Mouse (Mus musculus) limb, embryonic 10.5 days (tissue): ENCODE measurements around the gene Epb41l5. TPM values are rescaled to one million over a fixed set of nuclear protein-coding genes. Genes with fewer than 3 reads are reported as not detected.

Experiments used
- DNase-seq: peaks from one replicate; pipeline ENCODE4 v3.0.0-alpha.2; 2017; ENCODE audit warnings: low spot score
- H3K27ac ChIP-seq: fragments of 300-500 bp; sonication (generic); 2 replicates; pipeline ENCODE4 v1.5.1; 2016; ENCODE audit warnings: mild to moderate bottlenecking
- H3K27me3 ChIP-seq: fragments of 300-500 bp; sonication (generic); 2 replicates; pipeline ENCODE4 v1.6.1; 2016; ENCODE audit warnings: low read depth, mild to moderate bottlenecking; ENCODE audit not compliant: poor library complexity, severe bottlenecking
- H3K36me3 ChIP-seq: fragments of 300-500 bp; sonication (generic); 2 replicates; pipeline ENCODE4 v1.6.1; 2016; ENCODE audit warnings: mild to moderate bottlenecking, moderate library complexity
- H3K4me1 ChIP-seq: fragments of 300-500 bp; sonication (generic); 2 replicates; pipeline ENCODE4 v1.6.1; 2016
- H3K4me3 ChIP-seq: fragments of 300-500 bp; sonication (generic); 2 replicates; pipeline ENCODE4 v1.5.1; 2016; ENCODE audit warnings: mild to moderate bottlenecking, moderate library complexity
- H3K9me3 ChIP-seq: fragments of 300-500 bp; sonication (generic); replicated peaks from 2 replicates; pipeline ENCODE4 v1.6.1; 2016; ENCODE audit warnings: mild to moderate bottlenecking
- WGBS: fragments of 180-500 bp; shearing (Covaris S2); methylation state at CpG from one replicate; pipeline ENCODE4 v1.1.7; 2016; 5-methylcytosine and 5-hydroxymethylcytosine counted together
- polyA plus RNA-seq: library from polyadenylated mRNA; unstranded; fragments of >200 nt; fragmentation: Nextera tagmentation; extraction: Ambion mirVana; gene quantifications from 2 replicates; pipeline ENCODE4 v1.2.1, GENCODE M21; 2016

The Epb41l5 gene
- polyA plus RNA-seq, 1 experiment from 2014 or later: 25.0 TPM

DNA sequence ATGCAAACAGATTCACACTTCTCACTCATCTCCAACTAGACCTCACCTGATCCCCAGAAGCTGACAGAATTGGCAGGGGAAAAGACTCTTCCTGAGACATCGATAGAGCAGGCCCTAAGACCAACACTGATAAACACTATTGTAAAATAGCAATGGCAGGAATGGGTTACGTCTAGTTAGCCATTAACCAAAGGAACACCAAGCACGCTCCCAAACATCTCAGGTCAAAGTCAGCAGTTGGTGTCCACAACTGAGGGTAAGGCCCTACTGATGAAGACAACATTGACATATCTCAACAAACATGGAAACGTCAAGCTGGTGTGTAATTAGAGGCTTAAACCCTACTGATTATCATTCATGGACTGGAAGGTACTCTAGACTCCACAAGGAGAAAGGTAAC, 83.3 kb downstream of the Epb41l5 start:
- 93% methylated on average over 4 of the region's 4 CpGs for WGBS
- no peak overlapping the region for H3K4me3 ChIP-seq
- no peaks in the 10 kb centered on the region for H3K27me3 ChIP-seq
- H3K9me3 ChIP-seq: no peaks in the 10 kb centered on the region
- DNase-seq: no peak
- H3K36me3 ChIP-seq: peaks cover 34% of the 10 kb centered on the region
- no peaks in the 10 kb centered on the region for H3K4me1 ChIP-seq
- no peak overlapping the region for H3K27ac ChIP-seq

DNA sequence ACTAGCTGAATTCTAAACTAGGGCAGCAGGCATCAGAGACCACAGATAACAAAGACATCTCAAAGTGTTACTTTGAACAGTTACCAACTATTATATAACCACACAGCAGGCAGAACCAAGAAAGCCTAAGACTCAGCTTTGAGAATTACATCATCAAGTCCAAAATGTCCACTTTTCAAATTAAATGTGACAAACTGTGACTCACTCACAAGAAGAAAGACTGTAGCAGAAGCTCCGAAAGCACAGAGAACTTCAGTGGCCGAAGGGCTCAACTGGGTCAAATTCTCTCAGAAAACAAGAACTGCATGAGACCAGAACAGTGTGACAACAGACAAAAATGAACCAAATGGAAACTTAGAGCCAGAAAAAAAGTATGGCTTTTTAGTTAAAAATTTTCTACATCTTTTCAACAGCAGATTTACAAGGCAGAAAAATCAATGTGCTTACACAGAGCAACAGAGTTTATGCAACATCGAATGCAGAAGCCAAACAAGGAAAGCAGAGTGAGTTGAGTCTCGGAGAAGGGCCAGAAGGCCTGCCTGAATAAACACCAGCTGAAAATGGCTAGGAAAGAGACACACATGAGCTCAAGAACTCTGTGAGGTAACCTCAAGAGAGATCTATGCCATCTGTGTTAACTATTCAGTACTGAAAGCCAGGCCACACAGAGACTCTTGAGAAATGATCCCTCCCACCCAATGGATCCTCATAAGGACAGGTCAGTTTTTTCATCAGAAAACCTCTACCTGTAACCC, 91.0 kb downstream of the Epb41l5 start:
- DNase-seq: no peak
- 96% methylated on average over 4 of the region's 4 CpGs for WGBS
- peaks cover 44% of the 10 kb centered on the region for H3K36me3 ChIP-seq

DNA sequence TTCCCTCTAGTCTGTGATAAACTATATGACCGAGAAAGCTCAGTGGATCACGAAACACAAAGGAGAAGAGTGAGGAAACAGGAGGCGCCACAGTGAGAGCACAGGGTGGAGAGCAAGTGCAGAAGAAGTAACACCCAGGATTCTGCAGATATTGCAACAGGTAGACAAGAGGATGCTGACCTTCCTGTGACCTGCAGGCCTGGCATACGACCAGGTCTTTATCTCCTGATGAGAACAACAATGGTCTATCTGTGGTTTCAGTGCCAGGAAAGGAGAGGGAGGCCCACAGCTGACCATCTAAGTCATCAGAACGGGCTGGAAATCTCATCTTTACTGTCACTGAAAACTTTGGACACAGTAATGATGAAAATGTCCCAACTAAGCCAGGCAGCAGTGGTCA, 93.1 kb downstream of the Epb41l5 start:
- no peak for DNase-seq
- Histone ChIP-seq H3K36me3 (peaks cover 29% of the 10 kb centered on the region), H3K4me1 (no peaks in the 10 kb centered on the region), H3K9me3 (no peaks in the 10 kb centered on the region), H3K27ac (no peak overlapping the region), H3K4me3 (no peak overlapping the region), H3K27me3 (no peaks in the 10 kb centered on the region)
- WGBS: 90% methylated on average over 5 of the region's 5 CpGs

More for the DNA sequence above, 91.0 kb downstream of the Epb41l5 start:
- no peak overlapping the region for H3K4me3 ChIP-seq
- H3K27me3 ChIP-seq: no peaks in the 10 kb centered on the region
- no peaks in the 10 kb centered on the region for H3K9me3 ChIP-seq
- no peaks in the 10 kb centered on the region for H3K4me1 ChIP-seq
- H3K27ac ChIP-seq: no peak overlapping the region

DNA sequence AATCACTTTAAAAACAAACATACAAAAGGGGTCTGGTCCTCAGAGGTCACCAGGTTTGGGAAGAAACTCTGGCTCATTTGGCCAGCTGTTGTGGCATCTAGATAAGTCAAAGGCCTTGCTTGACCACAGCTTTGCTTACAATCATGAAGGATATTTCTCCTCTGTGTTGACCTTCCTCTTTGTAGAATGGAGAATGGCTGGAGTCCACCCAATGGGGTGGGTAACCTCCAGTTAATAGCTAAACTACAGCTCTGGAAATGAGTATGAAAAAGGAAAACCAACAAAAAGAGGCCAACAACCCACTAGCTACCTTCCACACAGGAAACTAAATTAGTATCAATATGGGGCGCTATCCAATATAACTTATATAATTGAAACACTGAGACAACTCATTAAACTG, 97.1 kb downstream of the Epb41l5 start:
- no peaks in the 10 kb centered on the region for H3K27me3 ChIP-seq
- peaks cover 42% of the 10 kb centered on the region for H3K36me3 ChIP-seq
- DNase-seq: no peak
- H3K4me3 ChIP-seq: no peak overlapping the region
- no peak overlapping the region for H3K27ac ChIP-seq
- H3K4me1 ChIP-seq: no peaks in the 10 kb centered on the region
- H3K9me3 ChIP-seq: no peaks in the 10 kb centered on the region
- 94% methylated on average over 1 of the region's 1 CpGs for WGBS

DNA sequence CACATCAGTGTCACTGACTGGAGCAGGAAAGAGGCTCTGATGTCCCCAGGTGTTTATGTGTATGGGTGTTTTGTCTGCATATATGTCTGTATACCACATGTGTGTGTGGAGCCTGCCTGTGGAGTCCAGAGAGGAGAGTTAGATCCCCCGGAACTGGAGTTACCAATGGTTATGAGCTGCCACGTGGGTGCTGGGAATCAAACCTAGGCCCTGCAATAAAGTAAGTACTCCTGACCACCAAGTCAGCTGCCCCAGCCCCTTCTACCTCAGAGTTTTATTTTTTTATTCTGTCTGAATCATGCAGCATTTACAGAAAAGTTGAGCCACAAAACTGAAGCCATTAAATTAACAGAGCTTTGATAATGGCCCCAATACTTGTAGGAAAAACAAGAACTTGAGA, 98.7 kb downstream of the Epb41l5 start:
- Histone ChIP-seq H3K27me3 (no peaks in the 10 kb centered on the region), H3K36me3 (peaks cover 50% of the 10 kb centered on the region), H3K9me3 (no peaks in the 10 kb centered on the region)

DNA sequence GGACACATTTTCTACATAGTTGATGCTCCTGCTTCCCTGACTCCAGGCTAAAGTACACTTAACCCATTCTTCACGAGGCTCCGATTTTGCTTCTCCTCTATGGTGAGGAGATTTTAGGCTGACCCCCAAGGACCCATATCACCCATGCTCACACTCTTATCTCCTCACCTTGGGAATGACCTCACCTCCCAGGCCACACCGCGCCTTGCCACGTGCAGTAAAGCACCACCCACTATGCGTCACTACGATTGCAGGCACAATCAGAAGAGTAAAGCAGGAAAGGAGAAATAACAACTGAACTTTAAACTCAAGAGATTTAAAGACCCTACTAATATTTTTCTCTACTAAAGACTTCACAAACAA, 99.5 kb downstream of the Epb41l5 start:
- H3K27me3 ChIP-seq: no peaks in the 10 kb centered on the region
- no peak for DNase-seq
- H3K9me3 ChIP-seq: no peaks in the 10 kb centered on the region
- peaks cover 42% of the 10 kb centered on the region for H3K36me3 ChIP-seq
- no peak overlapping the region for H3K4me3 ChIP-seq
- WGBS: 90% methylated on average over 7 of the region's 7 CpGs
- peaks cover 8% of the 10 kb centered on the region; the same call in 1 of the 2 replicates for H3K4me1 ChIP-seq
- H3K27ac ChIP-seq: no peak overlapping the region

More for the DNA sequence above, 98.7 kb downstream of the Epb41l5 start:
- WGBS: 85% methylated on average over 2 of the region's 2 CpGs
- Histone ChIP-seq H3K27ac (no peak overlapping the region), H3K4me3 (no peak overlapping the region), H3K4me1 (peaks cover 1% of the 10 kb centered on the region; the same call in 1 of the 2 replicates)
- DNase-seq: no peak

DNA sequence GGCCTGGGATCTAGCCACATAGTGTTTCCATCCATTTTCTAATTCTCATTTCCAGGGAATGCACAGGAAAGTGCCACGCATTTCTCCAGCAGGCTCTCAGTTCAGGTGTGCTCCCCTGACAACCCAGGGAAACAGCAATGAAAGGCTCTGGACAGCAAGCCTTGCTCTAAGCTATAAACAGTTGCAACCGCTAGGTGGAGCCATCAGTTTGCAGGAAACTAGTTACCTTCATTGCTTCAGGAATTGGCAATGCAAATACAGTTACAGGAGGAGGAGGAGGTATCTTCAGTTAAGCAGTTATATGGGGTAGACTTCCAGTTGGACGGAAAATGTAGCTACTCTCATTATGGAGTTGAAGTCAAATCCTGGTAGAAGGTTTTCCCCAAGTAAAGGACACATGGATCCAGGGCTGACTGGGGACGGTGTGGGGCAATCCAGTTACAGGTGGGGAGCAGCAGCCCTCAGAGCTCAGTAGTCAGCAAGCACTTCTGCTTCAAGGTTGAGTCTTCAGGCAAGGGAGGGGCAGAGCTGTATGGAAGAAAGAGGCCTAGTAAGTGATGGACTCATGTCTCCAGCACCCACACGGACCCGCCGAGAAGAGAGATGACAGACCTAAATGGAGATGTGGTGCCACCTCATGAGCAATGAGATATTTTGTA, 100.0 kb downstream of the Epb41l5 start:
- H3K4me3 ChIP-seq: no peak overlapping the region
- H3K4me1 ChIP-seq: peaks cover 8% of the 10 kb centered on the region; the same call in 1 of the 2 replicates
- H3K27ac ChIP-seq: no peak overlapping the region
- no peaks in the 10 kb centered on the region for H3K9me3 ChIP-seq
- no peaks in the 10 kb centered on the region for H3K27me3 ChIP-seq
- 70% methylated on average over 7 of the region's 7 CpGs for WGBS
- DNase-seq: peak; percentile 70
- peaks cover 42% of the 10 kb centered on the region for H3K36me3 ChIP-seq

DNA sequence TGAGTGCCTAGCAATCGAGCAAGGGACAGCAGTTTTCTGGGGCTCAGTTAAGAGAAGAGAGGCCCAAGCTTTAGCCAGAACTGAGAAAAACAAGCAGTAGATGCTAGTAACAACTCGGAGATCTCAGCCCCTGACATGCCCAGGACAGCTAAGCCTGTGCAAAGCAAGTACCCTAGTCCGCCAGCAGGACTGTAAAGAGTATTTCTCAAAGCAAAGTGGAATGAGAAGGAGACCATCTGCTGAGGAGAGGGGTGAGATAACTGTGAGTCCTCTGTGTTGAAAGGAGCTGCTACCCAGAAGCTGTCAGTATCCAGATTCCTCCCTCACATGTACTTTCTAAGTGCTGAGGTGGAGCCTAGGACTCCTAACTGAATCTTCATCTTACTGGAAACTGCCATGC, 102.3 kb downstream of the Epb41l5 start:
- no peaks in the 10 kb centered on the region for H3K9me3 ChIP-seq
- H3K36me3 ChIP-seq: peaks cover 57% of the 10 kb centered on the region
- H3K4me3 ChIP-seq: no peak overlapping the region
- no peak overlapping the region for H3K27ac ChIP-seq
- WGBS: 91% methylated on average over 3 of the region's 3 CpGs
- DNase-seq: peak; percentile 12
- H3K27me3 ChIP-seq: no peaks in the 10 kb centered on the region
- peaks cover 8% of the 10 kb centered on the region; the same call in 1 of the 2 replicates for H3K4me1 ChIP-seq

DNA sequence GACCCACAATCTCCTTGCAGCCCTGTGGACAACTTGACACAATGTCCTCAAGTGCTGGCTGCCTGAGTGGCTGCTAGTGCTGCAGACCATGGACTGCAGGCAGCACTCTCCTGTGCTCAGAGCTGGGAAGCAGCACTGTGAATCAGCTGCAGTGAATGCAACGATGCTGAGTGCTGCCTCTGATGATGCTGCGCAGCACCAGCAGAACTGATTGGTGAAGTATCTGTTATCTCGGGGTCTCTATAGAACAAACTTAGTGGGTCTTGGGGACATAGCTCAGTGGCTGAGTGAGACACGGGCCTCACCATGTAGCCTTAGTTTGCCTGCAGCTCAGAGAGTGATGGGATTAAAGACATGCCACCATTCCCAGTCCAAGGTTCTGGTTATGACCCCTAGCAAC, 103.1 kb downstream of the Epb41l5 start:
- Histone ChIP-seq H3K27me3 (no peaks in the 10 kb centered on the region), H3K4me1 (peaks cover 8% of the 10 kb centered on the region; the same call in 1 of the 2 replicates), H3K4me3 (no peak overlapping the region), H3K36me3 (peaks cover 57% of the 10 kb centered on the region), H3K9me3 (no peaks in the 10 kb centered on the region), H3K27ac (no peak overlapping the region)
- peak; percentile 15 for DNase-seq
- whole genome bisulfite sequencing: 94% methylated on average over 4 of the region's 4 CpGs

DNA sequence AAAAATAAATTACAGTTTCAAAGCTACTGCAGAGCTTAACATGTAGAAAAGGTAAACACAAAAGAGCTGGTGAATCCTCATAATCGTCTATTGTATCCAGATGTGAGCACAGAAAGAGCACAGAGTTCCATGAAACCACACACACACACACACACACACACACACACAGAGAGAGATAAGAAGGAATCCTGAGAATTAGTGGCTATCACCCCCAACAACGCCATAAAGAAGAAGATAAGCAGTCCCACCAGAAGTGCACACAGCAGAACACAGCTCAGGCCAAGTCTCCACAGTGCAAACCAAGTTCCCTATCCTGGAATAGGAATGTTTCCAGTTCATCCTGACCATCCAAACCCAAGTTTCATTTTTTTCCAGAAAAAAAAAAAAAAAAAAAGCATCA, 103.6 kb downstream of the Epb41l5 start:
- H3K4me1 ChIP-seq: peaks cover 8% of the 10 kb centered on the region; the same call in 1 of the 2 replicates
- no peak overlapping the region for H3K27ac ChIP-seq
- H3K9me3 ChIP-seq: no peaks in the 10 kb centered on the region
- H3K4me3 ChIP-seq: no peak overlapping the region
- peaks cover 55% of the 10 kb centered on the region for H3K36me3 ChIP-seq
- DNase-seq: peak; percentile 15
- 87% methylated on average over 2 of the region's 2 CpGs for WGBS
- no peaks in the 10 kb centered on the region for H3K27me3 ChIP-seq

DNA sequence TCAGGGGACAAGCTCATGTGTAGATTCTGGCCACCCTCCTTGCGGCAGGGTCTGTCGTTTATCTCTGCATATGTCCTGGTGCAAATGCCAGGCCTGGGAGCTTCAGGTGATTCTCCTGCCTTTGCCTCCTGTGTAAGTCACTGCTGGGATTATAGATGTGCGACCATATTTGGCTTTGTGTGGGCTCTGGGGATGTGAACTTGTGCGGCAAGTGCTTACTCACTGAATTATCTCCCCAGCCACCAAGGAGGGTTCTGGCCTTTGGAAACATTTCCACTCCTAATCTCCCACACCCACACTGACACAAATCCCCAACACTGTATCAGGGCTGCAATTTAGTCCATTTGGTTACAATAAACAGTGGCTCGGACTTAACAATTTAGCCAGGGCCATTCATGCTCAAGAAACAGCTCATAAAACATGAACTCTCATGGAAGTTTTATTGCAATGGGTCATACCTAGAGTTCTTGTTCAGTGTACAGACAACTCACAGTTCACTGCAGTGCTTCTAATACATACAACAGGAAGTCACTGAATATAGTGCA, 104.1 kb downstream of the Epb41l5 start:
- H3K4me1 ChIP-seq: peaks cover 8% of the 10 kb centered on the region; the same call in 1 of the 2 replicates
- H3K27ac ChIP-seq: 0 out of 2 replicates have a peak overlapping the region, but pooled peaks have one; percentile 26
- WGBS: 73% methylated on average over 5 of the region's 5 CpGs
- H3K9me3 ChIP-seq: no peaks in the 10 kb centered on the region
- H3K36me3 ChIP-seq: peaks cover 51% of the 10 kb centered on the region
- no peaks in the 10 kb centered on the region for H3K27me3 ChIP-seq
- no peak overlapping the region for H3K4me3 ChIP-seq
- peak; percentile 29 for DNase-seq

DNA sequence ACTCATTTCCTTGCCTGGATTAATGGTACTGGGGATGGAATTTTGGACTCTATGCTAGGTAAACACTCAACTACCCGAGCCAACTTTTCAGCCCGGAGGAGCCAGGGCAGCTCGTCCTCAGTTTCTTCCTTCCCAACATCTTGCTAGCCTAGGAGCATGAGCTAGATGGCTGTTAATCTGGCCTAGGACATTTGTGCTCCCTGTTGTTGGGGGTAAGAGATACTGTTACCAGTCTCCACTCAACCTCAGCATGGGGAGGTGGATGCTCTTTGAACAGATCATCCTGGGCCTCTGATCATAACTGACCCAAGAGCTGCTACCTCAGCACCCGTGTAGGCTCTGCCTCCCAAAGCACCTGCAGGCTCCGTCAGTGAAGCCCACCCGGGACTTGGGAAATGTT, 105.5 kb downstream of the Epb41l5 start:
- no peak overlapping the region for H3K27ac ChIP-seq
- no peak overlapping the region for H3K4me3 ChIP-seq
- WGBS: 93% methylated on average over 6 of the region's 6 CpGs

DNA sequence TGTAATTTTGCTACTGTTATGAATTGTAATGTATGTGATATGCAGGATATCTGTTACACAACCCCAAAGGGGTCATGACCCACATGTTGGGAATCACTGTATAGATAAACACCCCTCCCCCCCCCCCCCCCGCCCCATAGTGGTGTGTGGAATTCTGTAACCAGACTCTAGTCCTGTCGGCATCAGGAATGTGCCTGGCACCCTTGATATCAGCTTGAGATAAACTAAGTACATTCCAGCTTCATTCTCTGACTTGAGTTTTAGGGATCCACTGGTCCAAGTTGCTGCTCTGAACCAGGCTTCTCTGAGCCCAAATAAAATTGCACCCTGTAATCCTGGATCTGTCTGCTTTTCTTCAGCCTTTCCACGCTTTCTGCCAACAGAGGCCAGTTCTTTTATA, 107.2 kb downstream of the Epb41l5 start:
- 63% methylated on average over 3 of the region's 3 CpGs for WGBS
- H3K27me3 ChIP-seq: no peaks in the 10 kb centered on the region
- H3K9me3 ChIP-seq: no peaks in the 10 kb centered on the region
- DNase-seq: no peak
- no peak overlapping the region for H3K4me3 ChIP-seq
- no peak overlapping the region for H3K27ac ChIP-seq
- peaks cover 8% of the 10 kb centered on the region; the same call in 1 of the 2 replicates for H3K4me1 ChIP-seq
- peaks cover 32% of the 10 kb centered on the region for H3K36me3 ChIP-seq

More for the DNA sequence above, 105.5 kb downstream of the Epb41l5 start:
- H3K9me3 ChIP-seq: no peaks in the 10 kb centered on the region
- H3K27me3 ChIP-seq: no peaks in the 10 kb centered on the region
- H3K4me1 ChIP-seq: peaks cover 8% of the 10 kb centered on the region; the same call in 1 of the 2 replicates
- peaks cover 47% of the 10 kb centered on the region for H3K36me3 ChIP-seq
- DNase-seq: no peak
